Mouse (Mus musculus): ENCODE measurements around the gene Slc35e1.

DNA sequence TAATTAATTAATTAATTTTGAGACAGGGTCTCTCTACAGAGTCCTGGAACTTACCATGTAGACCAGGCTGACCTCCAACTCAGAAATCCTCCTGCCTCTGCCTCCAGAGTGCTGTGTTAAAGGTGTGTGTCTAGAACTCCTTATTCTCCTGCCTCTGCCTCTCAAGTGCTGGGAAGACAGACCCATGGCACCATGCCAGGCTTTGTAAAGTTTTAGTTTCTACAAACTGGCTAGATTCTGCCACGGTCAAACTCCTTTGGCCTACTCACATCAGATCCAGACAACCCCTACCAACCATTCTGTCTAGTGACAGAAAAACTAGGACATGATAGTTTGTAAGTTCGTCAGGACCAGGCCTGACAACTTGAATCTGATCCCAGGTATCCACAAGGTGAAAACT, 1.4 kb downstream of the Slc35e1 start:
- no peak for TF ChIP-seq CTCF (IDR thresholded peaks at IDR 0.05; ENCODE audit: low read depth)
- TF ChIP-seq EP300 (optimal IDR thresholded peaks at IDR 0.05), result no peak

All from stomach, postnatal 0 days (tissue).